Mouse (Mus musculus) MEL (cell line): Measurements from ENCODE around the gene Dlgap1. TPM values are rescaled to one million over a fixed set of nuclear protein-coding genes. Genes with fewer than 3 reads are reported as not detected.

Experiments used
- DNase-seq: peaks from one replicate; pipeline ENCODE4 v3.0.0; 2011; ENCODE audit warnings: low read depth, low spot score
- H3K27ac ChIP-seq: 2 replicates; pipeline ENCODE4 v1.5.1; 2012; ENCODE audit warnings: low read depth, mild to moderate bottlenecking, control low read depth, low read length, moderate library complexity; ENCODE audit not compliant: control insufficient read depth
- H3K27me3 ChIP-seq, 2 experiments: fragments of 150-350 bp in 1 of 2; sonication (generic) in 1 of 2; 2 replicates each; pipeline ENCODE4 v1.6.1; 2012; ENCODE audit warnings: low read length in 2 of 2, mild to moderate bottlenecking in 2 of 2, improper control_type of control experiment in 1 of 2, moderate library complexity in 1 of 2; ENCODE audit not compliant: insufficient read depth in 2 of 2, control insufficient read depth in 1 of 2
- H3K36me3 ChIP-seq, 2 experiments: 2 replicates each; pipeline ENCODE4 v1.6.1; 2012 to 2014; ENCODE audit warnings: low read length in 2 of 2, improper control_type of control experiment in 1 of 2, inconsistent platforms in 1 of 2, mild to moderate bottlenecking in 1 of 2; ENCODE audit not compliant: insufficient read depth in 2 of 2, control insufficient read depth in 1 of 2
- H3K4me1 ChIP-seq, 2 experiments: fragments of 150-350 bp in 1 of 2; sonication (generic) in 1 of 2; 2 replicates each; pipeline ENCODE4 v1.6.1; 2012; ENCODE audit warnings: low read length in 2 of 2, improper control_type of control experiment in 1 of 2, mild to moderate bottlenecking in 1 of 2; ENCODE audit not compliant: insufficient read depth in 2 of 2, control insufficient read depth in 1 of 2
- H3K4me3 ChIP-seq, 2 experiments: fragments of 150-350 bp in 1 of 2; sonication (generic) in 1 of 2; 2 replicates each; pipeline ENCODE4 v1.5.1; 2012; ENCODE audit warnings: low read depth in 2 of 2, low read length in 2 of 2, mild to moderate bottlenecking in 2 of 2, moderate library complexity in 2 of 2, control low read depth in 1 of 2, improper control_type of control experiment in 1 of 2; ENCODE audit not compliant: control insufficient read depth in 1 of 2, insufficient read depth in 1 of 2
- H3K79me2 ChIP-seq: 2 replicates; pipeline ENCODE4 v1.6.1; 2012; ENCODE audit warnings: mild to moderate bottlenecking, low read length, moderate library complexity; ENCODE audit not compliant: control insufficient read depth, poor library complexity, insufficient read depth
- H3K9ac ChIP-seq: 2 replicates; pipeline ENCODE4 v1.6.1; 2012; ENCODE audit warnings: low read depth, mild to moderate bottlenecking, control low read depth, low read length, moderate library complexity; ENCODE audit not compliant: control insufficient read depth, poor library complexity, severe bottlenecking
- H3K9me3 ChIP-seq: fragments of 150-350 bp; sonication (generic); replicated peaks from 2 replicates; pipeline ENCODE4 v1.6.1; 2012; ENCODE audit warnings: mild to moderate bottlenecking, low read length, improper control_type of control experiment, moderate library complexity; ENCODE audit not compliant: insufficient read depth
- BHLHE40 ChIP-seq: IDR thresholded peaks from 2 replicates; pipeline ENCODE4 v1.6.1; 2012; ENCODE audit warnings: low read depth, mild to moderate bottlenecking, inconsistent platforms, low read length, improper control_type of control experiment, borderline replicate concordance
- CHD2 ChIP-seq: IDR thresholded peaks from 2 replicates; pipeline ENCODE4 v1.6.1; 2011; ENCODE audit warnings: low read length, improper control_type of control experiment
- ELF1 ChIP-seq: IDR thresholded peaks from 2 replicates; pipeline ENCODE4 v1.6.1; 2014; ENCODE audit warnings: low read depth, mild to moderate bottlenecking, inconsistent platforms, low read length, improper control_type of control experiment, moderate library complexity
- EP300 ChIP-seq, 2 experiments: IDR thresholded peaks; 2 replicates each; pipeline ENCODE4 v1.6.1; 2011; ENCODE audit warnings: improper control_type of control experiment in 2 of 2, low read length in 2 of 2, low read depth in 1 of 2, mild to moderate bottlenecking in 1 of 2
- ETS1 ChIP-seq: IDR thresholded peaks from 2 replicates; pipeline ENCODE4 v1.6.1; 2012; ENCODE audit warnings: low read depth, mild to moderate bottlenecking, inconsistent platforms, low read length, improper control_type of control experiment, moderate library complexity
- GATA1 ChIP-seq: IDR thresholded peaks from 2 replicates; pipeline ENCODE4 v1.6.1; 2011; ENCODE audit warnings: low read depth, low read length, improper control_type of control experiment
- HCFC1 ChIP-seq: IDR thresholded peaks from 2 replicates; pipeline ENCODE4 v1.6.1; 2012; ENCODE audit warnings: low read depth, mild to moderate bottlenecking, inconsistent platforms, low read length, improper control_type of control experiment, moderate library complexity
- JUND ChIP-seq: IDR thresholded peaks from 2 replicates; pipeline ENCODE4 v1.6.1; 2011; ENCODE audit warnings: low read depth, mild to moderate bottlenecking, improper control_type of control experiment, low read length
- KAT2A ChIP-seq: conservative IDR thresholded peaks from 2 replicates; pipeline ENCODE4 v1.6.1; 2012; ENCODE audit warnings: low read depth, low read length, improper control_type of control experiment, inconsistent platforms
- MAFK ChIP-seq: IDR thresholded peaks from 2 replicates; pipeline ENCODE4 v1.6.1; 2011; ENCODE audit warnings: low read depth, mild to moderate bottlenecking, low read length, improper control_type of control experiment, borderline replicate concordance
- MAX ChIP-seq: IDR thresholded peaks from 2 replicates; pipeline ENCODE4 v1.6.1; 2011; ENCODE audit warnings: low read length, improper control_type of control experiment
- MAZ ChIP-seq: IDR thresholded peaks from 2 replicates; pipeline ENCODE4 v1.6.1; 2012; ENCODE audit warnings: low read depth, mild to moderate bottlenecking, inconsistent platforms, low read length, improper control_type of control experiment
- MXI1 ChIP-seq: IDR thresholded peaks from 2 replicates; pipeline ENCODE4 v1.6.1; 2011; ENCODE audit warnings: mild to moderate bottlenecking, low read depth, low read length, improper control_type of control experiment
- MYC ChIP-seq: IDR thresholded peaks from 2 replicates; pipeline ENCODE4 v1.6.1; 2011; ENCODE audit warnings: low read depth, mild to moderate bottlenecking, low read length, improper control_type of control experiment, moderate library complexity
- NRF1 ChIP-seq: IDR thresholded peaks from 2 replicates; pipeline ENCODE4 v1.6.1; 2014; ENCODE audit warnings: low read depth, mild to moderate bottlenecking, inconsistent platforms, low read length, improper control_type of control experiment, moderate library complexity; ENCODE audit not compliant: poor library complexity, insufficient read depth, severe bottlenecking
- POLR2AphosphoS2 ChIP-seq: IDR thresholded peaks from 2 replicates; pipeline ENCODE4 v1.6.1; 2011; ENCODE audit warnings: low read length, improper control_type of control experiment
- POLR2AphosphoS5 ChIP-seq: IDR thresholded peaks from 2 replicates; pipeline ENCODE4 v1.6.1; 2012; ENCODE audit warnings: low read depth, borderline replicate concordance, mild to moderate bottlenecking, inconsistent platforms, low read length, moderate library complexity, mixed read lengths
- RAD21 ChIP-seq: IDR thresholded peaks from 2 replicates; pipeline ENCODE4 v1.6.1; 2011; ENCODE audit warnings: mild to moderate bottlenecking, low read depth, low read length, improper control_type of control experiment
- TBP ChIP-seq: IDR thresholded peaks from 2 replicates; pipeline ENCODE4 v1.8.0; 2011; ENCODE audit warnings: low read depth, low read length, improper control_type of control experiment
- TCF12 ChIP-seq: IDR thresholded peaks from 2 replicates; pipeline ENCODE4 v1.6.1; 2014; ENCODE audit warnings: low read depth, mild to moderate bottlenecking, inconsistent platforms, low read length, improper control_type of control experiment, moderate library complexity
- USF2 ChIP-seq, 2 experiments: IDR thresholded peaks; 2 replicates each; pipeline ENCODE4 v1.6.1; 2011 to 2012; ENCODE audit warnings: improper control_type of control experiment in 2 of 2, low read length in 2 of 2, borderline replicate concordance in 1 of 2, inconsistent platforms in 1 of 2, low read depth in 1 of 2, mild to moderate bottlenecking in 1 of 2; ENCODE audit not compliant: insufficient read depth in 1 of 2
- ZNF384 ChIP-seq: IDR thresholded peaks from 2 replicates; pipeline ENCODE4 v1.6.1; 2012; ENCODE audit warnings: low read depth, mild to moderate bottlenecking, inconsistent platforms, low read length, improper control_type of control experiment
- polyA plus RNA-seq, 2 experiments: library from polyadenylated mRNA; stranded (reverse) in 1 of 2; unstranded in 1 of 2; fragments of >175 nt in 1 of 2; fragments of >200 nt in 1 of 2; gene quantifications; 2 replicates each; pipeline versions ENCODE4 v1.2.1 to v1.2.4; 2012; ENCODE audit warnings: low replicate concordance in 2 of 2, low read depth in 1 of 2; ENCODE audit not compliant: insufficient read length in 2 of 2, insufficient read depth in 1 of 2, missing spikeins in 1 of 2
- total RNA-seq: library from RNA; depleted of rRNA; stranded (reverse); fragments of 300-350 nt; gene quantifications from 2 replicates; pipeline ENCODE4 v1.2.3, GENCODE M21; 2012

Dlgap1 gene
- total and polyA plus RNA-seq, 3 experiments = 0.06 TPM; not detected in 2

GRCm38 (mm10) chr17:70334171-70334570 lies 365.3 kb downstream of the Dlgap1 start:
- no peak overlapping the region for H3K4me3 ChIP-seq
- no peaks in the 10 kb centered on the region for H3K79me2 ChIP-seq
- no peak overlapping the region for H3K27ac ChIP-seq
- no peaks in the 10 kb centered on the region for H3K9me3 ChIP-seq
- no peaks in the 10 kb centered on the region for H3K4me1 ChIP-seq
- TF ChIP-seq MYC = no peak
- no peak for TF ChIP-seq ELF1
- TF ChIP-seq JUND = no peak
- no peak for TF ChIP-seq MAX
- TF ChIP-seq KAT2A = no peak
- no peak for TF ChIP-seq NRF1
- TF ChIP-seq USF2 (IDR thresholded peaks at IDR 0.05; ENCODE audit: borderline replicate concordance in 1 of 2, insufficient read depth in 1 of 2, low read depth in 1 of 2, low read length in 2 of 2) = no peak
- no peak for TF ChIP-seq ETS1
- TF ChIP-seq MAZ = no peak
- no peak for TF ChIP-seq POLR2AphosphoS2
- TF ChIP-seq HCFC1 = no peak
- no peak for TF ChIP-seq EP300 (IDR thresholded peaks at IDR 0.05; ENCODE audit: low read depth in 1 of 2, low read length in 2 of 2)
- no peak for TF ChIP-seq CHD2
- H3K36me3 ChIP-seq = no peaks in the 10 kb centered on the region
- no peak overlapping the region for H3K9ac ChIP-seq
- no peak for DNase-seq
- no peaks in the 10 kb centered on the region for H3K27me3 ChIP-seq

- H3K9me3 ChIP-seq = no peaks in the 10 kb centered on the region
- no peak for TF ChIP-seq MXI1
- TF ChIP-seq ELF1 = no peak
- TF ChIP-seq POLR2AphosphoS2 = no peak
- TF ChIP-seq POLR2AphosphoS5 = no peak
- TF ChIP-seq MYC = no peak
- no peak for TF ChIP-seq KAT2A
- no peak for TF ChIP-seq BHLHE40
- no peak for TF ChIP-seq TCF12
- no peak for TF ChIP-seq NRF1
- TF ChIP-seq GATA1 = no peak
- TF ChIP-seq RAD21 = no peak
- TF ChIP-seq MAFK = no peak
- TF ChIP-seq TBP = no peak
- TF ChIP-seq ZNF384 = no peak
- no peak overlapping the region for H3K27ac ChIP-seq
- no peak overlapping the region for H3K9ac ChIP-seq
- no peak overlapping the region for H3K4me3 ChIP-seq
- no peaks in the 10 kb centered on the region for H3K79me2 ChIP-seq
- H3K36me3 ChIP-seq = no peaks in the 10 kb centered on the region
- H3K27me3 ChIP-seq = no peaks in the 10 kb centered on the region
- H3K4me1 ChIP-seq = no peaks in the 10 kb centered on the region
- no peak for DNase-seq
Observed at GRCm38 (mm10) chr17:70339821-70340220, 370.9 kb downstream of the Dlgap1 start.
